Mouse (Mus musculus): Measurements from ENCODE around the gene Cyp26b1. TPM values are rescaled to one million over a fixed set of nuclear protein-coding genes. Genes with fewer than 3 reads are reported as not detected.

Gene Cyp26b1
- polyA plus RNA-seq, 1 experiment from 2014 or later = 5.7 TPM

GRCm38 (mm10) chr6:84543516-84543915 lies 50.2 kb downstream of the Cyp26b1 start:
- Histone ChIP-seq H3K27me3 (peaks cover 35% of the 10 kb centered on the region), H3K36me3 (no peaks in the 10 kb centered on the region), H3K4me2 (no peak overlapping the region), H3K27ac (no peak overlapping the region), H3K9me3 (replicated peaks) (no peaks in the 10 kb centered on the region), H3K9ac (no peak overlapping the region), H3K4me3 (replicated peaks) (no peak overlapping the region), H3K4me1 (0 out of 2 replicates have a peak, but pooled peaks cover 2% of the 10 kb centered on the region)
- WGBS = 38% methylated on average over 5 of the region's 5 CpGs
- no peak for ATAC-seq (replicated peaks; ENCODE audit: low FRiP score)

DNA sequence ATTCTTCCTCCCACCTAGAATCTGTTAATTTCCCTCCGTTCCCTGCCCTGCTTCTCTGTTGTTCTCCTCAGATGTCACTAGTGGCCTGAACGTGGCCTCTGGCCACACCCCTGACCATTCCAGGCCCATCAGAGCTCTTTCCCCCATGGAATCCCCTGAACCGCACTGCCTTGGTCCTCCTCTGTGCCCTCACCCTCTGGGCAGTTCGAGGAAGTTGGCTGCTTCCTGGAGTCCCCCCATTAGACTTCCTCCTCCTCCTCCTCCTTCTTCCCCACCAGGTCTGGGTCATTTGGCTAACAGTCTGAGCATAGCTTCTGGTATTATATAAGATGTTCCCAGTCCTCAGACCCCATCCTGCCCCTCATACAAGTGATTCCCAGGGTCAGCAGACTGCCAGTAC lies 53.8 kb downstream of the Cyp26b1 start:
- WGBS = 26% methylated on average over 4 of the region's 4 CpGs
- no peaks in the 10 kb centered on the region for H3K9me3 ChIP-seq (replicated peaks)
- ATAC-seq (replicated peaks; ENCODE audit: low FRiP score) = no peak

DNA sequence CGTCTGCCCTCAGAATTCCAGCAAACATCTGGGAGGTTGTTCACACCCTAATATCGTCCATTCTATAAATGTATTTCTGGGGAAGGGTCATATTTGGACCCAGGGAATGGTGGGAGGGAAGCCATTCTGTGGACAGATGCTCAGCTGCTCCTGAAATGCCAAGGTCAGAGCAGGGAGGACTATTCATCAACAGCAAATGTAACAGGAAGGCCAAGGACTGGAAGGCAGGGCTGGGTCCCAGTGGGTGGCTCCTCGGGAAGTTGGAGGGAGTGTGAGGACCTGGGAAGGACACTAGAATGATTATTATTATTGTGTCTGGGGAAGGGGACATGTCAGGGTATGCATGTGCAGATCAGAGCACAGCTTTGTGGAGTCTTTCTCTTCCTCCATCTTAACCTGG lies 55.0 kb downstream of the Cyp26b1 start:
- 69% methylated on average over 3 of the region's 3 CpGs for WGBS
- ATAC-seq (replicated peaks; ENCODE audit: low FRiP score) = no peak
- H3K4me3 ChIP-seq (replicated peaks) = no peak overlapping the region
- no peaks in the 10 kb centered on the region for H3K36me3 ChIP-seq
- H3K4me1 ChIP-seq = no peaks in the 10 kb centered on the region
- no peaks in the 10 kb centered on the region for H3K9me3 ChIP-seq (replicated peaks)
- peaks cover 20% of the 10 kb centered on the region for H3K27me3 ChIP-seq
- H3K9ac ChIP-seq = no peak overlapping the region
- H3K27ac ChIP-seq = no peak overlapping the region
- H3K4me2 ChIP-seq = no peak overlapping the region

More for the DNA sequence above, 53.8 kb downstream of the Cyp26b1 start:
- Histone ChIP-seq H3K9ac (no peak overlapping the region), H3K27ac (no peak overlapping the region), H3K4me2 (no peak overlapping the region), H3K4me3 (replicated peaks) (no peak overlapping the region), H3K36me3 (no peaks in the 10 kb centered on the region), H3K27me3 (peaks cover 21% of the 10 kb centered on the region), H3K4me1 (0 out of 2 replicates have a peak, but pooled peaks cover 2% of the 10 kb centered on the region)

DNA sequence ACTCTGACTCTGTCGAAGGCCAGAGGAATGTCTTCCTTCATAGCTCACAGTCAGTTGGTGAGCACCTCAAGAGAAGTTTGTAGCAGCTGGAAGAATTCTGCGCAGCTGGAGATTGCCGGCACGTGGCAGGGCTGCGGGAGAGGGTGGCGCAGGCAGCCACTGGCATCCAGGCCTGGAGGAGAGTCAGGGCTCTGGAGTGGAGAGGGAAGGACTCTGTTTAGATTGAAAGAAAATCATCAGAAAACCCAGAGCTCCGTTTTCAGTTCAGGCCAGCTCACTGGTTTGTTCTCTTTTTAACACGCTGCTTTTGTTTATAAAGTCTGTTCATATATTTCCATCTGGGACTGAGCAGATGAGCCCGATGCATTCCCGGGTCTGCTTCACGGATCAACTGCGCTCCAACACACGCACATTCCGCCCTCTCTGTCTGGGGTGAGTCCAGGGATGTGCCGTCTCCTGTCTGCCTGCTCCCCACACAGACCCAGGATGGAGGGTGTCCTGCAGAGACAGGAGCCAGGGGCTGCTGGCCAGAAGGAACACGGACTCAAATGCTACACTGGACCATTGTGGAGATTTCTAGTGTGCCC lies 56.0 kb downstream of the Cyp26b1 start:
- ATAC-seq (replicated peaks; ENCODE audit: low FRiP score) = no peak
- Histone ChIP-seq H3K36me3 (no peaks in the 10 kb centered on the region), H3K4me3 (replicated peaks) (no peak overlapping the region), H3K9me3 (replicated peaks) (no peaks in the 10 kb centered on the region), H3K27ac (no peak overlapping the region), H3K9ac (no peak overlapping the region), H3K27me3 (peaks cover 20% of the 10 kb centered on the region), H3K4me1 (no peaks in the 10 kb centered on the region), H3K4me2 (no peak overlapping the region)
- WGBS = 71% methylated on average over 16 of the region's 16 CpGs

DNA sequence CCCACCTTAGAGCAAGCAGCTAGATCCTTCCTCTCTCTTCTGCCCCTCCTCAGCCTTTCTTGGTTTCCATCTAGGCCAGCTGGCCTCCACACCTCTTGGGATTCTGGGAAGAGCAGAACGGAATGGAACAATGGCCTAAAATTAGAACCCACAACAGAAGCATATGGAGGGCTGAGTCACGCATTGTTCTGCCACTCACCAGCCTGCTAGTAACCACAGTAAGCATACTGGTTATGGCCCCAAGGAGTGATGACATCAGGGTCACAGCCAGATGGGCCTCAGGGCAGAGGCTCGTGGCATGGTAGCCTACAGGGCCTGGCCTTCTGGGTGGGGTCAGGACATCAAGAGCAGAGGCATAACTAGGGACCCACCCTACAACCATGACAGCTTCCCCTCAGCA lies 58.8 kb downstream of the Cyp26b1 start:
- ATAC-seq (replicated peaks; ENCODE audit: low FRiP score) = no peak
- Histone ChIP-seq H3K9me3 (replicated peaks) (no peaks in the 10 kb centered on the region), H3K27ac (no peak overlapping the region), H3K4me3 (replicated peaks) (no peak overlapping the region), H3K4me2 (no peak overlapping the region), H3K27me3 (peaks cover 10% of the 10 kb centered on the region), H3K4me1 (no peaks in the 10 kb centered on the region), H3K9ac (no peak overlapping the region), H3K36me3 (no peaks in the 10 kb centered on the region)
- 67% methylated on average over 3 of the region's 3 CpGs for WGBS

DNA sequence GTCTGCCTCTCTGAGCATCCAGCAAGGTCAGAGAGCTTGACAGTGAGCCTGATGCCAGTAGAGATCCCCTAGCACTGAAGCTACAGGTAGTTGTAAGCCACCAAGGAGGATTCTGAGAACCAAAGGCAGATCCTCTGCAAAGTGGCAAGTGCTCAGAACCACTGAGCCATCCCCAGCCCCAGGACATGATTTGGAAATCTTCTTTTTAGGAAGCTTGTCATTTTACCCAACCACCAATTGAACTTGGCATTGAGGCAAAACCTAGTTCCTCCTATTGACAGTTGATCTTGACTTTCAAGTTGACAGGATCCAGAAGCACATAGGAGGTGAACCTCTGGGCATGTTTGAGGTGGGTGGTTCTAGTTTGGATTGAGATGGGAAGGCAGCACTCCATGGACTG lies 63.8 kb downstream of the Cyp26b1 start:
- no peaks in the 10 kb centered on the region for H3K36me3 ChIP-seq
- H3K27me3 ChIP-seq = 0 out of 2 replicates have a peak, but pooled peaks cover 9% of the 10 kb centered on the region
- no peak for ATAC-seq (replicated peaks; ENCODE audit: low FRiP score)
- no peak overlapping the region for H3K27ac ChIP-seq
- no peaks in the 10 kb centered on the region for H3K4me1 ChIP-seq
- no peaks in the 10 kb centered on the region for H3K9me3 ChIP-seq (replicated peaks)
- no peak overlapping the region for H3K9ac ChIP-seq
- H3K4me2 ChIP-seq = no peak overlapping the region
- no peak overlapping the region for H3K4me3 ChIP-seq (replicated peaks)

- Histone ChIP-seq H3K9me3 (replicated peaks) (no peaks in the 10 kb centered on the region), H3K36me3 (no peaks in the 10 kb centered on the region), H3K27ac (no peak overlapping the region), H3K4me2 (no peak overlapping the region), H3K4me1 (no peaks in the 10 kb centered on the region), H3K27me3 (0 out of 2 replicates have a peak, but pooled peaks cover 8% of the 10 kb centered on the region), H3K4me3 (replicated peaks) (no peak overlapping the region), H3K9ac (no peak overlapping the region)
- ATAC-seq (replicated peaks; ENCODE audit: low FRiP score) = no peak
- 70% methylated on average over 7 of the region's 7 CpGs for WGBS
Measured at GRCm38 (mm10) chr6:84524901-84525601, 68.7 kb downstream of the Cyp26b1 start.
